Mouse (Mus musculus) cerebellum, postnatal 4 days (tissue): ENCODE data around the gene Schip1.
"Not testable (repeated sequence)": the region's sequence is repeated elsewhere in the genome, so short reads cannot be mapped to it uniquely, and the experiment has no call there.

Experiments used
- DNase-seq, 2 experiments: peaks; one replicate each; pipeline ENCODE4 v3.0.0; 2022; ENCODE audit warnings: low spot score in 2 of 2, mixed read lengths in 1 of 2

The Schip1 gene

GRCm38 (mm10) chr3:68064731-68065130 lies at the start of gene Schip1:
TSS of gene Schip1 (plus strand) at chr3:68064802.
- no peak for DNase-seq

DNA sequence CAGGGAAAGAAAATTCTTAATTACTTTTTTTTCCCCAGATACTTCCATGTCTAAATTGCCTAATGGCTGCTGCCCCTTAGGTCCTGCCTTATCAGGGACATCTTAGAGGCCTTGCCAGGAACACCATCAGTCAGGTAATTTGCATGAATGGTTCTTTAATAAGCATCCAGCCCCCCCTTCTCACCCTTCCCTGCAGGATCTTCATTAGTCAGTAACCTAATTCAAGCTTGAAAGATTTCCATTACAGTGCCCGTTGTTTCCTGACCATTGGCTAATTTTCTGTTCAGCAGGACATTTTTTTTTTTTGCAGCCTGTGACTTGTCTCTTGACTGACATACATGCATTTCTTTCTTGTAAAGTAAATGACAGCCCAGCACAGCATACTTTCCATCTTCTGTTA lies 48.8 kb upstream of the Schip1 start:
- no peak for DNase-seq

GRCm38 (mm10) chr3:68019401-68019800 lies 45.2 kb upstream of the Schip1 start:
- DNase-seq: no peak

DNA sequence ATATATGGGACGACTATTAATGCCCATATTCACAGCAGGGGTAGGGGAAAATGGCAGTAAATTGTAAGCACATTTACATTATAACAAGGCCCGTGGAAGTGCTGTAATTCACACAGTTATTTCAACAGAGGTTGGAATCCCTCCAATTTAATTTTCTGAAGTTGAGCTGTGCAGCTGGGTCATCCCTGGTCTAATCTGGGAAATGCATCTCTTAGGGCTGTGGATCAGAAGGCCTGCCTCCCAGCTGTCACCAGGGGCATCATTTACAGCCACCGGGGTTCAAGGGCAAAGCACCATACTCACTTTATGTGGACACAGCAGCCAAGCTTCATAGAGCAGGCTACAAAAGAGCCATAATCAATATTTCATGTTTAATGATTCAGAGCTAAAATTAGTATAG lies 28.5 kb upstream of the Schip1 start:
- no peak for DNase-seq

DNA sequence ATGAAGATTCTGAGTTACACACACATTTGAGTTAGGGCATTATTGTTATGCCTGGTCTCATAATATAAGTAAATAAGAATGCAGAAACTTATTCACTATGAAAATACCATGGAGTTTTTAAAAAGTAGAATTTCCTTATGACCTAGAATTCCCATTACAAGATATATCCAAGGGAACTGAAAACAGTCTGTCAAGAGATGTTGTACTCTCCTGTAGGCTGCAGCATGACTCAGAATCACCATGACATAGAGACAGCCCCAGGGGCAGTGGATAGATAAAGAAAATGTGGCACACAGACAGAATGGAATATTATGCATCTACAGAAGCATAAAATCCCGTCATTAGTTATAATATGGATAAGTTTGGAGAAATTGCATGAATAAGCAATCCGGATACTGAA lies 21.7 kb upstream of the Schip1 start:
- DNase-seq: no peak

DNA sequence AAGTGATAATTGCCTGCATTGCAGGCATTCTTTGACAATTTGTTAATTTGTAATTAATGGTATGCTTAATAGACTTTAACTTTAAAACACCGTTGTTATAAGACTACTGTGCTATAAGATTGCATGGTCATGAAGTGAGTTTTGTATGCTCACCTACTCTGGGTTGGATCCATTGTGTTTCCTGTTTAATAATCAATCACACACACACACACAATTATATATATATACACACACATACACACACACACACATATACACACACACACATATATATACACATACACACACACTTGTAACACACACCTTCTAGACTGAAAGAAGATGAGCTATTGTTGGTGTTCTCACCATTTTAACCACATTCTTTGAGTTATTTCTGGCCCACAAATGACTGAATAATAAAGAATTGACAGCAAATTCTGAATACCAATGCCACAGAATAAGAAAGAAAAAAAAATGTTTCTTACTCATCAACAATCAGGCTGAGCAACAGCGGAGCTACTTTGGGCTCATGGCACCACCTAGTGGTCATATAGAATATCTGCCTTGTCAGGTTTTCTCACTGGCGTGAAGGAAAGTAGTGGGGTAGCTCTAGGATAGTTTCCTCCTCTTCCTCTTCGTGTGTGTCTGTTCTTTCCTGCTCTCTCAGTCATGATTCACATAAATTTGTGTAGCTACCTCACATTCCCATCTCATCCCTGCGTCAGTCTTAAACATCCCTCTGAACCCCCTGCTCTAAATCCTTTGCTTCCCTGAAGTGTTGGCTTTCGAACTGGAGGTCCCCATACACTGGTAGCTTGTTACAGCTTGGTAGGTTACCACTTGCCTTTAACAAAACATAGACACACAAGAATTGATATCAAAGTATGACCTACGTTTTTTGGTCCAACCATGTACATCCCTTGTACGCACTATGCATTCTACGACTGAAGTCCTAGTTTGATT lies 18.9 kb upstream of the Schip1 start:
- DNase-seq: peak in 1 of 2 experiments; percentile 34

DNA sequence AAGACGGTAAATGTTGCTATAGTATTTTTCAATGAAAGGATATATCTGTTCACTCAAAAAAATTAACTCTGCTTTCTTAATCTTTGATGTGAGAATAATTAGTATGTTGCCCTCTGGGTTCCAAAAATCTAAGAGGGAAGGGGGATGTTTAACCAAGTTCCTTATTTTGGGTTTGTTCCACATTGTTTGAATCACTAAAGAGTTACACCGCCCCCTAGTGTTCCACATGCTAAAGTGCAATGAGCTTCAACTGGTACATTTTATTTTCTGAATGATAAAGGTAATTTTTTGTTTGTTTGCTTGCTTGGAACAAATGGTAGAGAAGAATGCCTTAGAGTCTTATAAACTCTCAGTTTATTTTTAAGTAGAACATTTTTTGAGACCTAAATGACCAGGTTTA lies 11.1 kb upstream of the Schip1 start:
- DNase-seq: no peak

DNA sequence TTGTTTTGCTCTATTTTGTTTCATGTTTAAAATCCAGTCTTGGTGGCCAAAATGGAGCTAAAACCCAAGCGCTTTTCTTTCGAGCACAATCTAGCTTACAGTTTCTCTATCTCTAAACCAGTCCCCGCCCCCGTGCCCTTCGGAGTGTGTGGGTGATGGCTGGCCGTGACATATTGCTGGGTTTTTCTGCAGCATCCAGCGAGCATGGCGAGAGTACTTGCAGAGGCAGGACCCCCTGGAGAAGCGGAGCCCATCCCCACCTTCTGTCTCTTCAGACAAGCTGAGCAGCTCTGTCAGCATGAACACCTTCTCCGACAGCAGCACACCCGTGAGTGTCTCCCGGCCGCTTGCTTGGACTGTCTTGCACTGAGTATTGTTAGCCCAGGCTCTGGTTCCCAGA lies 9.5 kb upstream of the Schip1 start:
- no peak for DNase-seq

DNA sequence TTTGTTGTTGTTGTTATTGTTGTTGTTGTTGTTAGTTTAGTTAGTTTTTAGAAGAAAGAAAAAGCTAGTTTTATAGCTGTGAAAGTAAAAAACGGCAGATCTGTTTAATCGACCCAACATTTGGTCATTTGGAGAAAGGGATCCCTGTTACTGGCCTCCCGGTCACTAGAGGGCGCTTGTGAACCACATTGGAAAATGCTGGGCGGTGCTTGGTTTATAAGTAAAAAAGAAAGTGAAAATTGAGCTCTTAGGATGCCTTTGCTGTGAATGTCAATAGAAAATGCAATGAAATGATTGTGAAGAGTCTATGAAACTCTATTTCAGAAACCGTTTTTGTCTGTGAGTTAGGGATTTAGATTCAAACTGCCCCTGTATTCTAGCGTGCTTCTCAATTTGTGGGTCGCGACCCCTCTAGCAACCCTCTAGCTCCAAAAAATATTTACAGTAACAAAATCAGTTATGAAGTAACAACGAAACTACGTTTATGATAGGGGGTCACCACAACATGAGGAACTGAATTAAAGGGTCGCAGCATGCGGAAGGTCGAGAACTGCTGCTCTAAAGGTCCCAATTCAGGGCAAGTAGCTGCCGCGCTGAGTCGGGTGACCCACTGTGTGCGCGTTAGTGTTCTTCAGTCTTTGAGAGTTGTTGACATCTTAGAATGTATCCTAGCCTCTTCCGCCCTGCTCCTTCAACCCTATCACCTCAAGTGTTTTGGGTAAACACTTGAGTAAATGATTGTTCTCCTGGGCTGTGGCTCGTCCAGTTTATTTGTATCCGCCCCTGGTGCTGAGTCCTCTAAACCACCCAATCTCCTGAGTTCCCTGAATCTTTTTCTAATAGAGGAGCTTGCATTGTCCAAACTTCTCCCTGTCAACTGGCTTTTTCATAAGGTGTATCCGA lies 8.0 kb upstream of the Schip1 start:
- peak; percentile 63 to 75 for DNase-seq

- peak in 1 of 2 experiments; percentile 59 for DNase-seq
These were observed 5.3 kb upstream of the Schip1 start for GRCm38 (mm10) chr3:68059162-68059800.

GRCm38 (mm10) chr3:68071395-68072386 lies 7.1 kb downstream of the Schip1 start:
- DNase-seq: peak; percentile 36 to 65

GRCm38 (mm10) chr3:68077406-68077805 lies 12.8 kb downstream of the Schip1 start:
- DNase-seq: no peak

DNA sequence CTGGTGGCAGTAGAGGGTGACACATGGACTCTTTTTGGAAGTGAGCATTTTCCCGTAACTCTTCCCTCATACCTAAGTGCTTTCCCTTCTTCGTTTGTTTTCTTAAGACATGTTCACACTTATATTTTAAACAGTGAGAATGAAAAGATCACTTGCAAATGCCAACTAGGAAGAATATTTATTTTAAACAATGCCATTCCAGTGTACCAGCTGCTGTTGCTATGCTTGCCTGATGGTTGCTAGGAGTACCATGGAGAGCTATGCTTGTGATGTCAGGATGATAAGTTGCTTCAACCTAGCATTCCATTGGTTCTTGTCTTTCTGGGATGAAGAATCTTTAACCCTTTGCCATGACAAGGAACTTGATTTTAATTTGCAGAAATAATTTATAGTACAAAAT lies 20.4 kb downstream of the Schip1 start:
- no peak for DNase-seq

DNA sequence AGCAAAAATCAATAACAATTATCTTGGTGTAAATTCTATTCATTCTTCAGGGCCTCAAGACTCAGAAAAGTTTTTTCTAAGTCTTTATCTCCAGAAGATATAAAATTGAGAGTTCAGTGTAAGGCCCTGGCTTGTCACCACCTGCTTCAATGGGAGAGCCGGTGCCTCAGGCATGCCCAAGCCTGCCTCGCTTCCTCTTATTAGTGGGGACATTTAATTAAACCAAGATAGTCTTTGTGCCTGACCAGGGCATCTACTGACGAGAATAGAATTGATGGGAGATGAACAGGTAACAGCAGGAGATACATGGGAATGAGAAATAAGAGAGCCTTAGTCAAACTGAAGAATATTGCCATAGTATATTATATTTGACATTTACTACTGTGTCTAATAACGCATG lies 27.5 kb downstream of the Schip1 start:
- no peak for DNase-seq

DNA sequence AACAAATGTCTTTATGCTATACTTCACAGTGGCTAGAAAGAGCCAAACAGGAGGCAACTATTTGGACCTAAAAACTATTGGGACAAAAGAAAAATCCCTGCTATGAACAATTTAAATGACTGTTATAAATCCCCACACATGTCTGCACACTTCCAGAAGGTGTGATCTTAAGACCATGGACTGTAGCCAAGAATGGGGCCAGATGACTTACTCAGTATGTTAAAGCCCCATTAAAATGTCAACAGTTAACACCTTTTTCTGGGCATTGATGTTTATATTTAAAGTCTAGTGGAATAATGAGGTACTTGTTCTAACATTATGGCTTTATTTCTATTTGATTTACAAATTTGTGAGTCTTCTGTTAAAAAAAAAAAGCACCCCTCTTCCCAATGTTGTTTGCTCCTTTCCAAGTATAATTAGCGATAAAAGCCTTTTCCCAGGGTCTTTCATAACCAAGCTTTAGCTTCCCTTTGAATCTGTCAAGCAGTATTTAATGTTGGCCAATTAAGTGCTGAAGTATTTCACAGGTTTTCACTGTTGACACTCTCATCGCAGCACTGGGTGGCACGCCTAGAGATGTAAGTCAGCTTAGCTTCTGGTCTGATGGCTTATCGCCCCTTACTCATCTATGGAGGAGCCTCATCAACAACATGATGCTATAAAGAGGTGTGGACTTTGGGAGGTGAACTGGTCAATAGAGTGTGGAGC lies 32.3 kb downstream of the Schip1 start:
- DNase-seq: no peak

GRCm38 (mm10) chr3:68099561-68099960 lies 35.0 kb downstream of the Schip1 start:
- DNase-seq: not testable (repeated sequence)

GRCm38 (mm10) chr3:68101343-68101742 lies 36.7 kb downstream of the Schip1 start:
- no peak for DNase-seq

DNA sequence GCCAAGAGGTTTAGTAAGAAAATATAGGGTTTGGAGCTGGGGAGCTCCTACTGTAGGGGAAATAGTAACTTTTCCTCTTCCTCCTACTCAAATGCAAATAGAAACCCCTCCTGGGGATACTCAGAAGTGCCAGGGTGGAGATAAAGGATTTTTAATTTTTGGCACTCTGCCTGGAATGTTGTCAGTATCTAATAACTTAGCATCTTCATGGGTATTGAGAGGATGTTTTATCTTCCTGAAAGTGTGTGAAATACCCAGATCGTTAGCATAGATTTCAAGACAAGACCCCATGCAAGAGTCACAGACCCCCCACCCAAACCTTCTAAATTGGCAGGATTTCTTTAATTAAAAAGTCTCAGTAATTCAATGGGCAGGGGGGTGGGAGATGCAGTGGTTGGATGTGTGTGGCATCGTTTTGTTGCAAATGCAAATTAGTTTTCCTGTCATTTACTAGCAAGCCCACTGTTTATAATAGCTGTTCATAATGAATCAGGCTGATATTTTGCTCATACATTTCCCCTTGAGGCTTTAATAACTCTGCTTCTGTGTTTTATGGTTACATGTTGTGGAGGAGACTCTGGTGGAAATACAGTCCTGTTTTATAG lies 40.6 kb downstream of the Schip1 start:
- no peak for DNase-seq

GRCm38 (mm10) chr3:68121338-68121737 lies 56.7 kb downstream of the Schip1 start:
- DNase-seq: peak in 1 of 2 experiments; percentile 1
